Mouse (Mus musculus) midbrain, embryonic 10.5 days (tissue): Measurements from ENCODE around the gene Id4. TPM values are rescaled to one million over a fixed set of nuclear protein-coding genes. Genes with fewer than 3 reads are reported as not detected.

ENCODE experiments used
- DNase-seq: peaks from one replicate; pipeline ENCODE4 v3.0.0-alpha.2; 2017; ENCODE audit warnings: low spot score
- H3K27ac ChIP-seq: fragments of 300-500 bp; sonication (generic); replicated peaks from 2 replicates; pipeline ENCODE4 v1.5.1; 2016; ENCODE audit warnings: mild to moderate bottlenecking
- H3K27me3 ChIP-seq: fragments of 300-500 bp; sonication (generic); 2 replicates; pipeline ENCODE4 v1.6.1; 2016; ENCODE audit warnings: low read depth, mild to moderate bottlenecking; ENCODE audit not compliant: poor library complexity, severe bottlenecking
- H3K36me3 ChIP-seq: fragments of 300-500 bp; sonication (generic); 2 replicates; pipeline ENCODE4 v1.6.1; 2016; ENCODE audit warnings: mild to moderate bottlenecking, moderate library complexity
- H3K4me1 ChIP-seq: fragments of 300-500 bp; sonication (generic); 2 replicates; pipeline ENCODE4 v1.6.1; 2016
- H3K4me3 ChIP-seq: fragments of 300-500 bp; sonication (generic); 2 replicates; pipeline ENCODE4 v1.5.1; 2016; ENCODE audit warnings: mild to moderate bottlenecking, moderate library complexity
- H3K9me3 ChIP-seq: fragments of 300-500 bp; sonication (generic); replicated peaks from 2 replicates; pipeline ENCODE4 v1.6.1; 2016; ENCODE audit warnings: mild to moderate bottlenecking
- WGBS: fragments of 180-500 bp; shearing (Covaris S2); methylation state at CpG from one replicate; pipeline ENCODE4 v1.1.7; 2016; 5-methylcytosine and 5-hydroxymethylcytosine counted together
- polyA plus RNA-seq: library from polyadenylated mRNA; unstranded; fragments of >200 nt; fragmentation: Nextera tagmentation; extraction: Ambion mirVana; gene quantifications from 2 replicates; pipeline ENCODE4 v1.2.1, GENCODE M21; 2016

Gene Id4
- 21.7 and 40.0 TPM in 2 replicates for polyA plus RNA-seq

- H3K9me3 ChIP-seq: no peaks in the 10 kb centered on the region
- peak; percentile 96 for DNase-seq
- peaks cover 40% of the 10 kb centered on the region for H3K27me3 ChIP-seq
- H3K36me3 ChIP-seq: no peaks in the 10 kb centered on the region
- H3K4me1 ChIP-seq: peaks cover 42% of the 10 kb centered on the region
- under 1% methylated on average over 52 of the region's 52 CpGs for WGBS
- peak within 1 kb of the TSS; percentile 90 for H3K4me3 ChIP-seq
- peak within 1 kb of the TSS; percentile 93 for H3K27ac ChIP-seq
Observed at GRCm38 (mm10) chr13:48260690-48261278, at the start of gene Id4. TSS of gene Id4 (plus strand) at chr13:48261228.

GRCm38 (mm10) chr13:48227136-48227535 lies 33.9 kb upstream of the Id4 start:
- Histone ChIP-seq H3K36me3 (no peaks in the 10 kb centered on the region), H3K27ac (peak overlapping the region; percentile 93), H3K4me1 (peaks cover 48% of the 10 kb centered on the region), H3K4me3 (peak overlapping the region; percentile 54), H3K9me3 (no peaks in the 10 kb centered on the region), H3K27me3 (no peaks in the 10 kb centered on the region; the same call in 1 of the 2 replicates)
- DNase-seq: peak; percentile 22
- 31% methylated on average over 8 of the region's 8 CpGs for WGBS

GRCm38 (mm10) chr13:48227712-48228111 lies 33.3 kb upstream of the Id4 start:
- Histone ChIP-seq H3K4me1 (peaks cover 50% of the 10 kb centered on the region), H3K9me3 (no peaks in the 10 kb centered on the region), H3K36me3 (no peaks in the 10 kb centered on the region), H3K27ac (peak overlapping the region; percentile 93), H3K27me3 (no peaks in the 10 kb centered on the region; the same call in 1 of the 2 replicates), H3K4me3 (peak overlapping the region; percentile 54)
- under 1% methylated on average over 36 of the region's 38 CpGs for WGBS
- DNase-seq: peak; percentile 96

GRCm38 (mm10) chr13:48228114-48228513 lies 32.9 kb upstream of the Id4 start:
- Histone ChIP-seq H3K4me1 (peaks cover 50% of the 10 kb centered on the region), H3K36me3 (no peaks in the 10 kb centered on the region), H3K9me3 (no peaks in the 10 kb centered on the region), H3K27me3 (no peaks in the 10 kb centered on the region; the same call in 1 of the 2 replicates), H3K27ac (peak overlapping the region; percentile 93), H3K4me3 (peak overlapping the region; percentile 54)
- WGBS: 15% methylated on average over 4 of the region's 4 CpGs
- DNase-seq: no peak

GRCm38 (mm10) chr13:48230996-48231395 lies 30.0 kb upstream of the Id4 start:
- Histone ChIP-seq H3K4me3 (no peak overlapping the region), H3K4me1 (peaks cover 50% of the 10 kb centered on the region), H3K27me3 (no peaks in the 10 kb centered on the region; the same call in 1 of the 2 replicates), H3K36me3 (no peaks in the 10 kb centered on the region), H3K27ac (peak overlapping the region; percentile 38; the same call in 1 of the 2 replicates), H3K9me3 (no peaks in the 10 kb centered on the region)
- WGBS: 44% methylated on average over 6 of the region's 6 CpGs
- no peak for DNase-seq

- Histone ChIP-seq H3K27me3 (no peaks in the 10 kb centered on the region), H3K4me1 (peaks cover 18% of the 10 kb centered on the region), H3K36me3 (no peaks in the 10 kb centered on the region), H3K9me3 (no peaks in the 10 kb centered on the region), H3K4me3 (no peak overlapping the region), H3K27ac (no peak overlapping the region)
- WGBS: 89% methylated on average over 4 of the region's 4 CpGs
- no peak for DNase-seq
Observed at GRCm38 (mm10) chr13:48236436-48236835, 24.6 kb upstream of the Id4 start.

GRCm38 (mm10) chr13:48236865-48237264 lies 24.2 kb upstream of the Id4 start:
- no peak for DNase-seq
- H3K27ac ChIP-seq: no peak overlapping the region

GRCm38 (mm10) chr13:48237516-48237915 lies 23.5 kb upstream of the Id4 start:
- peak; percentile 17 for DNase-seq
- whole genome bisulfite sequencing: 13% methylated on average over 4 of the region's 4 CpGs
- Histone ChIP-seq H3K4me3 (no peak overlapping the region), H3K27ac (peak overlapping the region; percentile 50; the same call in 1 of the 2 replicates), H3K36me3 (no peaks in the 10 kb centered on the region), H3K4me1 (peaks cover 10% of the 10 kb centered on the region), H3K9me3 (no peaks in the 10 kb centered on the region), H3K27me3 (no peaks in the 10 kb centered on the region)

More at GRCm38 (mm10) chr13:48236865-48237264, 24.2 kb upstream of the Id4 start:
- H3K36me3 ChIP-seq: no peaks in the 10 kb centered on the region
- H3K9me3 ChIP-seq: no peaks in the 10 kb centered on the region
- H3K27me3 ChIP-seq: no peaks in the 10 kb centered on the region
- H3K4me1 ChIP-seq: peaks cover 14% of the 10 kb centered on the region
- no peak overlapping the region for H3K4me3 ChIP-seq
- WGBS: 90% methylated on average over 7 of the region's 7 CpGs

GRCm38 (mm10) chr13:48245235-48246012 lies 15.6 kb upstream of the Id4 start:
- Histone ChIP-seq H3K4me3 (no peak overlapping the region), H3K4me1 (peaks cover 9% of the 10 kb centered on the region; the same call in 1 of the 2 replicates), H3K27ac (peak overlapping the region; percentile 49; the same call in 1 of the 2 replicates), H3K27me3 (no peaks in the 10 kb centered on the region), H3K9me3 (no peaks in the 10 kb centered on the region), H3K36me3 (no peaks in the 10 kb centered on the region)
- WGBS: 44% methylated on average over 5 of the region's 5 CpGs
- no peak for DNase-seq

GRCm38 (mm10) chr13:48252559-48252958 lies 8.5 kb upstream of the Id4 start:
- 33% methylated on average over 2 of the region's 2 CpGs for WGBS
- no peak for DNase-seq

GRCm38 (mm10) chr13:48255026-48255425 lies 6.0 kb upstream of the Id4 start:
- no peaks in the 10 kb centered on the region for H3K36me3 ChIP-seq
- peaks cover 22% of the 10 kb centered on the region for H3K4me1 ChIP-seq
- H3K9me3 ChIP-seq: peaks cover 14% of the 10 kb centered on the region
- 86% methylated on average over 8 of the region's 8 CpGs for WGBS
- no peak for DNase-seq
- H3K27ac ChIP-seq: peak overlapping the region; percentile 52; the same call in 1 of the 2 replicates
- H3K4me3 ChIP-seq: no peak overlapping the region
- peaks cover 9% of the 10 kb centered on the region; the same call in 1 of the 2 replicates for H3K27me3 ChIP-seq

More at GRCm38 (mm10) chr13:48252559-48252958, 8.5 kb upstream of the Id4 start:
- H3K4me1 ChIP-seq: peaks cover 13% of the 10 kb centered on the region
- H3K4me3 ChIP-seq: no peak overlapping the region
- H3K36me3 ChIP-seq: no peaks in the 10 kb centered on the region
- H3K9me3 ChIP-seq: peaks cover 14% of the 10 kb centered on the region
- no peaks in the 10 kb centered on the region for H3K27me3 ChIP-seq
- H3K27ac ChIP-seq: peak overlapping the region; percentile 73; the same call in 1 of the 2 replicates

GRCm38 (mm10) chr13:48261341-48262221 lies 553 bp downstream of the Id4 start:
- no peaks in the 10 kb centered on the region for H3K9me3 ChIP-seq

More at GRCm38 (mm10) chr13:48261341-48262221, 553 bp downstream of the Id4 start:
- Histone ChIP-seq H3K4me3 (peak overlapping the region; percentile 90), H3K4me1 (peaks cover 42% of the 10 kb centered on the region), H3K27ac (peak overlapping the region; percentile 93), H3K27me3 (peaks cover 47% of the 10 kb centered on the region), H3K36me3 (no peaks in the 10 kb centered on the region)
- DNase-seq: peak; percentile 77
- under 1% methylated on average over 98 of the region's 98 CpGs for WGBS
